Mouse (Mus musculus) urinary bladder, postnatal 14 days (tissue): ENCODE data around the gene Tas1r2.

Experiments used
- DNase-seq: peaks from one replicate; pipeline ENCODE4 v3.0.0; 2021; ENCODE audit warnings: low spot score

The Tas1r2 gene

DNA sequence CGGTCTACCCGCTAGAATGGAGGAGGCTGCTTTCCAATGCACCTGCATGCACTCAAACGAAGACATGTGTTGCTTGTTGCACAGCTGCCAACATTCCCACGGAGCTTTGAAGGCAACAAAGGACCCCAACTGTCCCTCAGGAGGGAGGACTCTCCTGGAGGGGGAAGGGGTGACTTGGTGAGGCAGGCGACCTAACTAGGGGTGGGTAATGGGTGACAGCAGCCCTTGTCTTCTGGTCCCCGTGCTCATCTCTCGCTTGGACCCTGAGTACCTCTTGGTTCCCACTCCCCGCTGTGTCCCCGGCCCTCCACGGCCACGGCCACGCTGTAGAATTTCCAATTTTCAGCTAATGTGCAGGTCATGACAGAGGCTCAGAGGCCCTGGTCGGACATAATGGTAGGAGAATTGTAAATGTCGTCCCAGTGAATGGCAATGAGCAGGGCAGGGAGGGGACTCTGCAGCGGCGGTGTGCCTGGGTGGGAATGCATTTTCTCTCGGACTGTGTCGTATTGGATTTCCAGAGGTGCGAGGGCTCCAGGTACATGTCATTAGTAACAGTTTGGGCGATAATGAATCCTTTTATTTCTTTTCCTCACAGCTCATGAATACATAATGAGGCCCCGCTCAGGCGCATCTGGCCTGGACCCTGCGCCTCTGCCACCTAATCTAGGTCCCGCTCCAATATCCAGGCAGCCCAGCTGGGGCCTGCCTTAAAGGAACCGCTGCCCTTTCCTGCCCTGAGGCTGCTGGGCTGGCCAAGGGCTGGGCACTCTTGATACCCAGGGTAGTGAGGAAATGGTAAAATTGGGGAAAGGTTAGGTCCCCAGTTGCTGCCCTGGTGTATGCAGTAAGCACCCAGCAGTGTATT is 57.4 kb downstream of the Tas1r2 start:
- no peak for DNase-seq

GRCm38 (mm10) chr4:139715241-139715932 is 62.0 kb downstream of the Tas1r2 start:
- no peak for DNase-seq

GRCm38 (mm10) chr4:139716477-139717169 is 63.3 kb downstream of the Tas1r2 start:
- DNase-seq: peak; percentile 67

DNA sequence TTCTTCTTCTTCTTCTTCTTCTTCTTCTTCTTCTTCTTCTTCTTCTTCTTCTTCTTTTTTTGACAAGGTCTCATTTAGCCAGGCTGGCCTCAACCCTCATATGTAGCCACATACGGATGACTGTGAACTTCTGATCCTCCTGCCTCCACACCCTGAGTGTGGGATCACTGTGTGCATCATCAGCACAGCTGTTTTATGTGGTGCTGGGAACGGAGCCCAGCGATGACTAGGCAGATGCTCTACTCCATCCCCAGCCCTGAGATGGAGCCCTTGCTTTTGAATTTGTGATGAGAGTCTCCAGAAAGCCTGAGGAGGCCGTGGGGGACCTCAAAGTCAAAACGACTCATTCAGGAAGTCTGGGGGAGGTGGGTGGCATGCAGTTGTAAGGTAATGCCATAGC is 65.6 kb downstream of the Tas1r2 start:
- no peak for DNase-seq
